Mouse (Mus musculus) liver, embryonic 14.5 days (tissue): ENCODE results near the gene Pbxip1. TPM values are rescaled to one million over a fixed set of nuclear protein-coding genes. Genes with fewer than 3 reads are reported as not detected.

Experiments used
- ATAC-seq: fragments of 200-750 bp; cut with Nextera tagmentation; 2 replicates; pipeline ENCODE4 v1.8.0; 2017; ENCODE audit warnings: moderate number of reproducible peaks, mild to moderate bottlenecking, moderate library complexity; ENCODE audit not compliant: insufficient read depth
- DNase-seq, 3 experiments: peaks; one replicate each; pipeline ENCODE4 v3.0.0-alpha.2; 2012 to 2013; ENCODE audit warnings: low read depth in 3 of 3, low spot score in 3 of 3
- H3K27ac ChIP-seq: fragments of 300-500 bp; sonication (generic); 2 replicates; pipeline ENCODE4 v1.5.1; 2014; ENCODE audit warnings: moderate library complexity, mild to moderate bottlenecking, control low read depth, inconsistent platforms
- H3K27me3 ChIP-seq: fragments of 300-500 bp; sonication (generic); 2 replicates; pipeline ENCODE4 v1.6.1; 2014; ENCODE audit warnings: mild to moderate bottlenecking, low read length, moderate library complexity; ENCODE audit not compliant: control insufficient read depth, insufficient read depth
- H3K36me3 ChIP-seq: fragments of 300-500 bp; sonication (generic); replicated peaks from 2 replicates; pipeline ENCODE4 v1.6.1; 2014; ENCODE audit warnings: low read depth; ENCODE audit not compliant: control insufficient read depth, insufficient read depth
- H3K4me1 ChIP-seq, 2 experiments: fragments of 200-500 bp in 1 of 2; fragments of 300-500 bp in 1 of 2; sonication (generic) in 1 of 2; replicated peaks; 2 replicates each; pipeline ENCODE4 v1.6.1; 2012 to 2014; ENCODE audit warnings: antibody characterized with exemption in 1 of 2, inconsistent platforms in 1 of 2, low read length in 1 of 2; ENCODE audit not compliant: control insufficient read depth in 2 of 2, insufficient read depth in 2 of 2
- H3K4me2 ChIP-seq: fragments of 300-500 bp; sonication (generic); 2 replicates; pipeline ENCODE4 v1.6.1; 2014; ENCODE audit warnings: low read depth, mild to moderate bottlenecking, control low read depth, moderate library complexity
- H3K4me3 ChIP-seq, 2 experiments: fragments of 200-500 bp in 1 of 2; fragments of 300-500 bp in 1 of 2; sonication (generic) in 1 of 2; 2 replicates each; pipeline ENCODE4 v1.5.1; 2012 to 2014; ENCODE audit warnings: low read depth in 2 of 2, low read length in 2 of 2, mild to moderate bottlenecking in 2 of 2, control low read depth in 1 of 2, inconsistent platforms in 1 of 2, moderate library complexity in 1 of 2; ENCODE audit not compliant: insufficient read depth in 1 of 2
- H3K9ac ChIP-seq: fragments of 300-500 bp; sonication (generic); replicated peaks from 2 replicates; pipeline ENCODE4 v1.6.1; 2014; ENCODE audit warnings: mild to moderate bottlenecking, control low read depth, moderate library complexity
- H3K9me3 ChIP-seq: fragments of 300-500 bp; sonication (generic); 2 replicates; pipeline ENCODE4 v1.6.1; 2016; ENCODE audit warnings: low read length, mixed read lengths; ENCODE audit not compliant: control insufficient read depth
- CTCF ChIP-seq: IDR thresholded peaks from 2 replicates; pipeline ENCODE4 v1.5.1; 2016; ENCODE audit warnings: antibody characterized with exemption, low read depth, control low read depth
- EP300 ChIP-seq: IDR thresholded peaks from 2 replicates; pipeline ENCODE4 v1.6.1; 2016; ENCODE audit warnings: antibody characterized with exemption, low read depth
- WGBS: fragments of 180-500 bp; shearing (Covaris S2); extraction: QIAGEN DNeasy Blood & Tissue Kit; methylation state at CpG from one replicate; pipeline ENCODE4 v1.1.7; 2014; ENCODE audit not compliant: insufficient replicate concordance; 5-methylcytosine and 5-hydroxymethylcytosine counted together
- polyA plus RNA-seq, 2 experiments: library from polyadenylated mRNA; depleted of rRNA in 1 of 2; stranded (reverse) in 1 of 2; unstranded in 1 of 2; fragments of >200 nt; fragmentation: Nextera tagmentation in 1 of 2; extraction: Ambion mirVana in 1 of 2; gene quantifications; 2 replicates each; pipeline versions ENCODE4 v1.2.1 to v1.2.3; 2012 to 2014

Pbxip1 gene
- polyA plus RNA-seq, 2 experiments = 2.8 to 3.1 TPM

GRCm38 (mm10) chr3:89409701-89410100 is 26.8 kb upstream of the Pbxip1 start:
- peaks cover 4 to 6% of the 10 kb centered on the region in 2 experiments for H3K4me1 ChIP-seq
- DNase-seq (no peak), ATAC-seq (no peak)
- no peak overlapping the region for H3K9ac ChIP-seq
- H3K36me3 ChIP-seq = peaks cover 11% of the 10 kb centered on the region
- H3K4me2 ChIP-seq = no peak overlapping the region
- 78% methylated on average over 3 of the region's 3 CpGs for WGBS
- no peak for TF ChIP-seq CTCF
- TF ChIP-seq EP300 = no peak
- H3K27me3 ChIP-seq = no peaks in the 10 kb centered on the region
- H3K27ac ChIP-seq = no peak overlapping the region
- H3K9me3 ChIP-seq = no peaks in the 10 kb centered on the region
- H3K4me3 ChIP-seq = no peak overlapping the region

GRCm38 (mm10) chr3:89410864-89411263 is 25.6 kb upstream of the Pbxip1 start:
- H3K4me1 ChIP-seq = peaks cover 4 to 6% of the 10 kb centered on the region in 2 experiments
- no peak for DNase-seq
- peak overlapping the region; percentile 78 to 94 for H3K4me3 ChIP-seq
- H3K4me2 ChIP-seq = peak overlapping the region; percentile 91
- 63% methylated on average over 10 of the region's 10 CpGs for WGBS
- peak overlapping the region; percentile 76 for H3K9ac ChIP-seq
- H3K36me3 ChIP-seq = peaks cover 21% of the 10 kb centered on the region
- no peaks in the 10 kb centered on the region for H3K9me3 ChIP-seq
- H3K27me3 ChIP-seq = no peaks in the 10 kb centered on the region
- TF ChIP-seq CTCF (no peak), EP300 (no peak)
- H3K27ac ChIP-seq = 0 out of 2 replicates have a peak overlapping the region, but pooled peaks have one; percentile 20
- no peak for ATAC-seq

GRCm38 (mm10) chr3:89411490-89412393 is 24.8 kb upstream of the Pbxip1 start, which contains the start of gene Flad1:
TSS of gene Flad1 (minus strand) at chr3:89411870.
- 5% methylated on average over 28 of the region's 28 CpGs for WGBS
- DNase-seq = peak; percentile 99 to 100 (median 99)
- Histone ChIP-seq H3K4me1 (peaks cover 5 to 12% of the 10 kb centered on the region in 2 experiments), H3K4me3 (peak within 1 kb of the TSS; percentile 78 to 94), H3K4me2 (peak within 1 kb of the TSS; percentile 91), H3K27me3 (no peaks in the 10 kb centered on the region), H3K9ac (peak within 1 kb of the TSS; percentile 76), H3K9me3 (no peaks in the 10 kb centered on the region), H3K27ac (peak within 1 kb of the TSS; percentile 31), H3K36me3 (peaks cover 28% of the 10 kb centered on the region)
- peak; percentile 99 for ATAC-seq
- TF ChIP-seq EP300 (peak; percentile 76; the same call in 1 of the 2 replicates), CTCF (no peak)

- Histone ChIP-seq H3K27me3 (no peaks in the 10 kb centered on the region), H3K36me3 (peaks cover 28% of the 10 kb centered on the region), H3K4me2 (peak overlapping the region; percentile 71), H3K4me1 (peaks cover 22 to 28% of the 10 kb centered on the region in 2 experiments), H3K4me3 (no peak overlapping the region; a peak in 1 of 4 replicates), H3K9me3 (no peaks in the 10 kb centered on the region), H3K9ac (no peak overlapping the region), H3K27ac (no peak overlapping the region)
- ATAC-seq (no peak), DNase-seq (no peak)
- no peak for TF ChIP-seq CTCF
- no peak for TF ChIP-seq EP300
- WGBS = 92% methylated on average over 8 of the region's 8 CpGs
Observed at GRCm38 (mm10) chr3:89416158-89416557, 20.3 kb upstream of the Pbxip1 start.

- H3K27me3 ChIP-seq = no peaks in the 10 kb centered on the region
- H3K4me1 ChIP-seq = peaks cover 28 to 35% of the 10 kb centered on the region in 2 experiments
- H3K9ac ChIP-seq = peak overlapping the region; percentile 68
- peaks cover 28% of the 10 kb centered on the region for H3K36me3 ChIP-seq
- H3K27ac ChIP-seq = peak overlapping the region; percentile 63
- no peaks in the 10 kb centered on the region for H3K9me3 ChIP-seq
- no peak for ATAC-seq
- H3K4me2 ChIP-seq = peak overlapping the region; percentile 71
- WGBS = 20% methylated on average over 2 of the region's 2 CpGs
- no peak for DNase-seq
- peak overlapping the region; percentile 84 to 97 for H3K4me3 ChIP-seq
- TF ChIP-seq EP300 (no peak), CTCF (no peak)
Observed at GRCm38 (mm10) chr3:89417131-89417530, 19.4 kb upstream of the Pbxip1 start.
